Mouse (Mus musculus): Measurements from ENCODE around the gene Fam234b. TPM values are rescaled to one million over a fixed set of nuclear protein-coding genes. Genes with fewer than 3 reads are reported as not detected.

The Fam234b gene
- polyA plus RNA-seq, 1 experiment from 2014 or later = 7.9 TPM

DNA sequence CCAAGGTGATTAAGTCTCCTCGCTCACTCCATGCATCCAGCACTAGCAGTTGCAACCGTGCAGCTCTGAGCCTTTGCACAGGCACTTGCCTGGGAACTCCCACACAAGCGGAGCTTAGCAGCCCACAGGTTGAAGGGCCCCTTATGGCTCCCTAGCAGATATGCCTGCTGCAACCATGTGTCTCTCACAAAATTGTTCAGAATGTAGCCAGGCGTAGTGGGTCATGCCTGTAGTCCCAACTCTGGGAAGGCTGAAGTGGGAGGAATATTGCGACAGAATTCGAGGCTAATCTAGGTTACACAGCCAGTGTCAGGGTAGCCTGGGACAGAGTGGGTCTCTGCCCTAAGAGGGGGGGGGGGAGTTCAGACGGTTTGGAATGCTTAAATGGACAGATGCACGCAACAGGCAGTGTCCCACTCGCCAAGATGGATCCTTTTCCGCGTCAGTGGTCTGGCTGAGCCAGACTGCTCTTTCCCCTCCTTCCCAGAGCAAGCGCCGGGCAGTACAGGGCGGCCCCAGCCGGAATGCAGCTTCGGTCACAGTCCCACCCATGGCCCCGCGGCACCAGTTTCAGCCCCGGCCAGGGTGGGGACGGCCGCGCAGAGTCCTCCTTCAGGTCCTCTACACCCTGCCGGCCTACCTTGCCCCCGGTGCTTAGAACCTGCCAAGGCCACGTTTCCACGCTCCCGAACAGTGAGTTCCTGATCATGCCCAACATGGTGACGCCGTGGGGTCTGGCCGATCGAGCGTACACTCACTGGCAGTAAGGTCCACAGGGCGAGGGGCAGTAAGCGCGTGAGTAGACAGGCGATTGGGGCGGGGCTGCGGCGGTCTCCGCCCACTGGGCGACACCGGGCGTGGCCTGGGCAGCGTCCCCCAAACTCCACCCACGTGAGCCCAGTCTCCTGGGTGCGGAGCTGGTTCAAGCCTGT is 30.1 kb upstream of the Fam234b start:
- peak overlapping the region; percentile 88 for H3K4me2 ChIP-seq (ENCODE audit: low read length)
- H3K9ac ChIP-seq (ENCODE audit: low read length) = peak overlapping the region; percentile 86
- H3K36me3 ChIP-seq (ENCODE audit: control insufficient read depth, insufficient read depth, low read length) = no peaks in the 10 kb centered on the region
- no peaks in the 10 kb centered on the region for H3K9me3 ChIP-seq (ENCODE audit: control insufficient read depth, low read length)
- no peaks in the 10 kb centered on the region for H3K27me3 ChIP-seq (ENCODE audit: control insufficient read depth, insufficient read depth, low read length)
- H3K27ac ChIP-seq (replicated peaks in 1 of 2; ENCODE audit: control insufficient read depth in 1 of 2, insufficient read depth in 1 of 2, low read depth in 2 of 2, low read length in 2 of 2) = peak overlapping the region; percentile 50 to 82
- peak; percentile 92 for ATAC-seq (ENCODE audit: insufficient number of reproducible peaks, insufficient read depth, low FRiP score, low read depth)
- H3K4me3 ChIP-seq (ENCODE audit: control insufficient read depth in 1 of 2, insufficient read depth in 1 of 2, low read depth in 1 of 2, low read length in 2 of 2) = peak overlapping the region; percentile 69 to 74
- 1% methylated on average over 46 of the region's 46 CpGs for WGBS
- peaks cover 0 to 12% of the 10 kb centered on the region in 2 experiments; a peak in 3 of 4 replicates for H3K4me1 ChIP-seq (ENCODE audit: control insufficient read depth in 2 of 2, insufficient read depth in 2 of 2, low read length in 2 of 2)

DNA sequence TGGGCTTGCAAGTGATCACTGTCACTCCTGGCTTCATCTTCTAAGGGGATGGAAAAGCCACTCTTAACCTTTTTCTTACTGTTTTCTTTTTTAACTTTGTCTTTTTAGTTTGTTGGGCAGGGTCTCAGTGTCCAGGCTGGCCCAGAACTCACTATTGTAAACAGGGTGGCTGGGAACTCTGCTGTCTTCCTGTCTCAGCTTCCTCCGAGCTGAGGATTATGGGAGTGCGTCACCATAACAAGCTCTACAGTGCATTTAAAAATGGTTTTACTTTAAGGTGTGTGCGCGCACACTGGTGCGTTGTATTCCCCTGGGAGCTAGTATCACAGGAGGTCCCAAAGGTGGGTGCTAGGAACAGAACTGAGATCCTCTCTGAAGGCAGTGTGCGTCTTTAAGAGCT is 29.3 kb upstream of the Fam234b start:
- WGBS = 72% methylated on average over 6 of the region's 6 CpGs
- peak overlapping the region in 1 of 2 experiments; percentile 82; a peak in 1 of 4 replicates for H3K27ac ChIP-seq (replicated peaks in 1 of 2; ENCODE audit: control insufficient read depth in 1 of 2, insufficient read depth in 1 of 2, low read depth in 2 of 2, low read length in 2 of 2)

DNA sequence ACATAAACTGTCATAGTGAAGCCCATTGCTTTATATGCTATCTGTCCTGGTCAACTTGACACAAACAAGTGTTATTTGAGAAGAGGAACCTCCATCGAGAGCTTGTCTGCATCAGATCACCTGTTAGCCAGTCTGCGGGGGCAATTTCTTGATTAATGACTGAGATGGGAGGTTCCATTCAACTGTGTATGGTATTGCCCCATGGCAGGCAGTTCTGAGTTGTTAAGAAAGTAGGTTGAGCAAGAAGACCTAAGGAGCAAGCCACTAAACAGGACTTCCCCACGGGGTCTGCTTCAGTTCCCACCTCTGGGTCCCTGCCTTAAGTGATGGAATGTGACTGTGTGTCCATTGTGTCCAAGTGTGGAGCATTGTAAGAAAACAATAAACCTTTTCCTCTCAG is 28.5 kb upstream of the Fam234b start:
- Histone ChIP-seq H3K27me3 (ENCODE audit: control insufficient read depth, insufficient read depth, low read length) (no peaks in the 10 kb centered on the region), H3K4me2 (ENCODE audit: low read length) (no peak overlapping the region), H3K9me3 (ENCODE audit: control insufficient read depth, low read length) (no peaks in the 10 kb centered on the region), H3K27ac (replicated peaks in 1 of 2; ENCODE audit: control insufficient read depth in 1 of 2, insufficient read depth in 1 of 2, low read depth in 2 of 2, low read length in 2 of 2) (no peak overlapping the region), H3K4me1 (ENCODE audit: control insufficient read depth in 2 of 2, insufficient read depth in 2 of 2, low read length in 2 of 2) (peaks cover 0 to 5% of the 10 kb centered on the region in 2 experiments; a peak in 3 of 4 replicates), H3K36me3 (ENCODE audit: control insufficient read depth, insufficient read depth, low read length) (no peaks in the 10 kb centered on the region), H3K4me3 (ENCODE audit: control insufficient read depth in 1 of 2, insufficient read depth in 1 of 2, low read depth in 1 of 2, low read length in 2 of 2) (no peak overlapping the region), H3K9ac (ENCODE audit: low read length) (no peak overlapping the region)
- no peak for ATAC-seq (ENCODE audit: insufficient number of reproducible peaks, insufficient read depth, low FRiP score, low read depth)
- WGBS = 82% methylated on average over 3 of the region's 3 CpGs

More for the DNA sequence above, 29.3 kb upstream of the Fam234b start:
- peak overlapping the region; percentile 88 for H3K4me2 ChIP-seq (ENCODE audit: low read length)
- H3K4me3 ChIP-seq (ENCODE audit: control insufficient read depth in 1 of 2, insufficient read depth in 1 of 2, low read depth in 1 of 2, low read length in 2 of 2) = peak overlapping the region; percentile 69 to 74
- H3K9ac ChIP-seq (ENCODE audit: low read length) = peak overlapping the region; percentile 86
- no peaks in the 10 kb centered on the region for H3K36me3 ChIP-seq (ENCODE audit: control insufficient read depth, insufficient read depth, low read length)
- no peak for ATAC-seq (ENCODE audit: insufficient number of reproducible peaks, insufficient read depth, low FRiP score, low read depth)
- no peaks in the 10 kb centered on the region for H3K9me3 ChIP-seq (ENCODE audit: control insufficient read depth, low read length)
- H3K4me1 ChIP-seq (ENCODE audit: control insufficient read depth in 2 of 2, insufficient read depth in 2 of 2, low read length in 2 of 2) = peaks cover 0 to 8% of the 10 kb centered on the region in 2 experiments; a peak in 3 of 4 replicates
- H3K27me3 ChIP-seq (ENCODE audit: control insufficient read depth, insufficient read depth, low read length) = no peaks in the 10 kb centered on the region

DNA sequence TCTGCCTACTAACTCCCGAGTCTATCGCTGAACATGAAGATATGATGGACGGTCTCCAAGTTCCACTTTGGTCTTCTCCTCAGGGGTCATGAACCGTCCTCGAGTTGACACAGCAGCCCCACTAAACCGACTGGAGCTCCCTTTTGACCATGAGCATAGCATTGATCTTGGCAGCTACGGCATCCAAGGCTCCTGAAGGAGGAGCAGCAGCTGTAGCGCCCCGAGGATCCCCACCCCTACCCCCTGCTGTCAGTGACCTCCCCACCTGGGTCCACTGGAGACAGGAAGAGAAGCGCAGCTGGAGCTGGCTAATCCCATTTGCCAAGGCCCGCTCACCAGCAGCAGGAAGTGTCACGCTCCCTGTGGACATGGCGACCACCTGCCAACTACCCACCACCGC is 26.0 kb upstream of the Fam234b start:
- Histone ChIP-seq H3K36me3 (ENCODE audit: control insufficient read depth, insufficient read depth, low read length) (no peaks in the 10 kb centered on the region), H3K9ac (ENCODE audit: low read length) (no peak overlapping the region), H3K4me1 (ENCODE audit: control insufficient read depth in 2 of 2, insufficient read depth in 2 of 2, low read length in 2 of 2) (peaks cover 0 to 5% of the 10 kb centered on the region in 2 experiments; a peak in 3 of 4 replicates), H3K9me3 (ENCODE audit: control insufficient read depth, low read length) (no peaks in the 10 kb centered on the region), H3K27ac (replicated peaks in 1 of 2; ENCODE audit: control insufficient read depth in 1 of 2, insufficient read depth in 1 of 2, low read depth in 2 of 2, low read length in 2 of 2) (no peak overlapping the region), H3K4me2 (ENCODE audit: low read length) (no peak overlapping the region), H3K27me3 (ENCODE audit: control insufficient read depth, insufficient read depth, low read length) (no peaks in the 10 kb centered on the region), H3K4me3 (ENCODE audit: control insufficient read depth in 1 of 2, insufficient read depth in 1 of 2, low read depth in 1 of 2, low read length in 2 of 2) (no peak overlapping the region)
- 60% methylated on average over 14 of the region's 14 CpGs for WGBS
- ATAC-seq (ENCODE audit: insufficient number of reproducible peaks, insufficient read depth, low FRiP score, low read depth) = no peak

DNA sequence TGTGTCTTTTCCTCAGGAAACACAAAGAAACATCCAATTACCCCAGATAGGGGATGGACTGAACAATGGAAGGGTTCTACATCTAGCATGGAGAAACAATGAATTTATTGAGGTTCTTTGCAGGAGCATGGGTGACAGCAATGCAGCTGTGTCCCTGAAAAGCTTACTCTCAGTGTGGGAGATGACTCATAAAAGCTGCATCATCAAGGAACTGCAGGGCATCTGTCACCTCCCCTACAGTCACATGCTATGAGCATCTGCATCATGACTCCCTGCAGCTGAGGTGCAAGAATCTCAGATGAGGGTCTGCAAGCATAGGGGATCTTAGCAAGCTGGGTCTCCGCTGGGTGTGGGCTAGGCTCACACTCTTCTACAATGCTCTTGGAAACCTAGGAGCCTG is 22.8 kb upstream of the Fam234b start:
- H3K4me3 ChIP-seq (ENCODE audit: control insufficient read depth in 1 of 2, insufficient read depth in 1 of 2, low read depth in 1 of 2, low read length in 2 of 2) = no peak overlapping the region
- H3K27ac ChIP-seq (replicated peaks in 1 of 2; ENCODE audit: control insufficient read depth in 1 of 2, insufficient read depth in 1 of 2, low read depth in 2 of 2, low read length in 2 of 2) = no peak overlapping the region
- H3K4me1 ChIP-seq (ENCODE audit: control insufficient read depth in 2 of 2, insufficient read depth in 2 of 2, low read length in 2 of 2) = no peaks in the 10 kb centered on the region
- H3K9ac ChIP-seq (ENCODE audit: low read length) = no peak overlapping the region
- 79% methylated on average over 1 of the region's 1 CpGs for WGBS
- H3K4me2 ChIP-seq (ENCODE audit: low read length) = no peak overlapping the region
- no peak for ATAC-seq (ENCODE audit: insufficient number of reproducible peaks, insufficient read depth, low FRiP score, low read depth)
- no peaks in the 10 kb centered on the region for H3K36me3 ChIP-seq (ENCODE audit: control insufficient read depth, insufficient read depth, low read length)
- no peaks in the 10 kb centered on the region for H3K9me3 ChIP-seq (ENCODE audit: control insufficient read depth, low read length)
- no peaks in the 10 kb centered on the region for H3K27me3 ChIP-seq (ENCODE audit: control insufficient read depth, insufficient read depth, low read length)

DNA sequence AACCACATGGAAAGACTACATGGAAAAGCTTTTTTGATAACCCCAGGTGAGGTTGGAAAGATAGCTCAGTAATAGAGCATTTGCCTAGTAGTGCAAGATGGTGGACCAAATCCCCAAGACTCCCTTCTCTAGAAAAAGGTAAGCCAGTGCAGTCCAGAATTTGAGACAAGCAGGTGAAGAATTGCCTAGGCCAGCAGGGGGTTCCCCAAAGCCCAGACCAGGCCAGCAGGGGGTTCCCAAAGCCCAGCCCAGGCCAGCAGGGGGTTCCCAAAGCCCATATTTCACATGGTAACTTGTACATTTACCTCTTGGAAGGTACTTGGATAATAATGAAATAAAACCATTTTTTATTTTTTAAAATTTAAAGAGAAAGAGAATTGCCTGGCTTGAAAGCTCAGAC is 20.5 kb upstream of the Fam234b start:
- Histone ChIP-seq H3K9ac (ENCODE audit: low read length) (no peak overlapping the region), H3K4me3 (ENCODE audit: control insufficient read depth in 1 of 2, insufficient read depth in 1 of 2, low read depth in 1 of 2, low read length in 2 of 2) (no peak overlapping the region), H3K36me3 (ENCODE audit: control insufficient read depth, insufficient read depth, low read length) (no peaks in the 10 kb centered on the region), H3K4me1 (ENCODE audit: control insufficient read depth in 2 of 2, insufficient read depth in 2 of 2, low read length in 2 of 2) (no peaks in the 10 kb centered on the region), H3K9me3 (ENCODE audit: control insufficient read depth, low read length) (no peaks in the 10 kb centered on the region), H3K27ac (replicated peaks in 1 of 2; ENCODE audit: control insufficient read depth in 1 of 2, insufficient read depth in 1 of 2, low read depth in 2 of 2, low read length in 2 of 2) (no peak overlapping the region), H3K27me3 (ENCODE audit: control insufficient read depth, insufficient read depth, low read length) (no peaks in the 10 kb centered on the region), H3K4me2 (ENCODE audit: low read length) (no peak overlapping the region)
- no peak for ATAC-seq (ENCODE audit: insufficient number of reproducible peaks, insufficient read depth, low FRiP score, low read depth)

DNA sequence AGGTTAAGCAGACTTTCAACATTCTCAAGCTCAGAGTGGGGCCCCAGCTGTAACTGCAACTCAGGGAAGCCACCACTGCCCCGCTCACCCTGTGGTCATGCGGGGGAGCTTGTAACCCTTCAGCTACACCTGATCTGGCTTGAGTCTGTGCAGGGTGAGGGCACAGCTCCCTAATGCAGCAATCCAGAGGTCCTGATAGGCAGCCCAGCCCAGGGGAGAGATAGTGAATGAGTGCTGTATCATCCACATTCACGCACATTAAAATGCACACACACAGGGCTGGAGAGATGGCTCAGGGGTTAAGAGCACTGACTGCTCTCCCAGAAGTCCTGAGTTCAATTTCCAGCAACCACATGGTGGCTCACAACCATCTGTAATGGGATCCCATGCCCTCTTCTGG is 19.2 kb upstream of the Fam234b start:
- H3K9me3 ChIP-seq (ENCODE audit: control insufficient read depth, low read length) = no peaks in the 10 kb centered on the region
- no peaks in the 10 kb centered on the region for H3K4me1 ChIP-seq (ENCODE audit: control insufficient read depth in 2 of 2, insufficient read depth in 2 of 2, low read length in 2 of 2)
- no peak overlapping the region for H3K9ac ChIP-seq (ENCODE audit: low read length)
- H3K36me3 ChIP-seq (ENCODE audit: control insufficient read depth, insufficient read depth, low read length) = no peaks in the 10 kb centered on the region
- H3K4me2 ChIP-seq (ENCODE audit: low read length) = no peak overlapping the region
- no peak overlapping the region for H3K27ac ChIP-seq (replicated peaks in 1 of 2; ENCODE audit: control insufficient read depth in 1 of 2, insufficient read depth in 1 of 2, low read depth in 2 of 2, low read length in 2 of 2)
- ATAC-seq (ENCODE audit: insufficient number of reproducible peaks, insufficient read depth, low FRiP score, low read depth) = 0 out of 2 replicates have a peak, but pooled peaks have one; percentile 13
- H3K27me3 ChIP-seq (ENCODE audit: control insufficient read depth, insufficient read depth, low read length) = no peaks in the 10 kb centered on the region
- no peak overlapping the region for H3K4me3 ChIP-seq (ENCODE audit: control insufficient read depth in 1 of 2, insufficient read depth in 1 of 2, low read depth in 1 of 2, low read length in 2 of 2)
- 27% methylated on average over 3 of the region's 3 CpGs for WGBS
